Mouse (Mus musculus): ENCODE data around the gene Gm10645.

Gene Gm10645

DNA sequence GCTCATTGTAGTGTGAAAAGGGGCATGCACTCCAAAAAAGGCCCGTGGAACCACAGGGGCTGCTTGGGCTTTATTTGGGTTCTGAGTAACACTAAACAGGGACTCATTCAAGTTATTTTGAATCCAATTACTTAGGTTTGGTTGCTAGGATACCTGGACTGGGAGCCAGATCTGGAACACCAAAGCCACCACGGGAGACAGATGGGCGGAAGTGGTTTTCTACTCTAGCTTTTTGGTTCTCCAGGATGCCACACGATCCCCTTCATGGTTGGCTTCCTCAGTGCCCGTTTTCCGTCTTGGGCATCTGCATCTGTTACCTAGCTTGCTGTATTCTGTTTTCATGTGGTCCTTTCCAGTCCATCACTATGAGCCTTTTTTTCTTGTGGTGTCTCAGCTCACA lies 30.1 kb upstream of the Gm10645 start:
- no peak overlapping the region for H3K4me3 ChIP-seq (replicated peaks; ENCODE audit: low read length)
- H3K27me3 ChIP-seq (ENCODE audit: insufficient read depth, low read length) = no peaks in the 10 kb centered on the region
- H3K4me1 ChIP-seq (replicated peaks; ENCODE audit: low read depth, low read length) = no peaks in the 10 kb centered on the region; the same call in 1 of the 2 replicates
- no peaks in the 10 kb centered on the region for H3K36me3 ChIP-seq (ENCODE audit: insufficient read depth, low read length)
- H3K9me3 ChIP-seq (ENCODE audit: low read length) = no peaks in the 10 kb centered on the region
- TF ChIP-seq NANOG (IDR thresholded peaks at IDR 0.05; ENCODE audit: borderline replicate concordance, low read length) (no peak), CTCF (conservative IDR thresholded peaks at IDR 0.05; ENCODE audit: low read length) (no peak), POU5F1 (IDR thresholded peaks at IDR 0.05; ENCODE audit: borderline replicate concordance, low read length) (no peak)

DNA sequence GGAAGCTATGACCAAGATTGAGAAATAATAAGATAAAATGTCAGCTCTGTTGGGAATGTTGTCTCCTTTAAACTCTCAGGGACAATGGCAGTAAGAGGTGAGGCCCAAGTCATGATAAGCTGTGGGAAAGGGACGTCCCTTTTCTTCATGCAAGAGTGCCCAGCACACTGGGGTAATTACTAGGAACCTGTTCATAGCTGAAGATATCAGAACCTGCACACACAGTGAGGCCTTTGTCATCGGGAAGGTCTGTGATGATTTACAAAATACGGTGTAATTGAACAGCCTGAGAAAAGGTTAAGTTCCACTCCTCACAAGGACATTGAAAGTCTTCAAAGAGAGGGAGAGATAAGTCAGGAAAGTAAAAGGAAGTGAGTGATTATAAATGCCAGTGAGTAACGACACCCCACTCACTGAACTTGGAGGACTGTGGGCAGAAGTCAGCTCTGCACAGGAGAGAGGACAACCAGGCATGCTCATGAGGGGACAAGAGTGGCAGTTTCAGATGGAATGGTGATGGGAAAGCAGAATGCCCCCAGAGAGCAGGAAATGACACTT lies 23.6 kb upstream of the Gm10645 start:
- TF ChIP-seq NANOG (IDR thresholded peaks at IDR 0.05; ENCODE audit: borderline replicate concordance, low read length) (no peak), CTCF (conservative IDR thresholded peaks at IDR 0.05; ENCODE audit: low read length) (no peak), POU5F1 (IDR thresholded peaks at IDR 0.05; ENCODE audit: borderline replicate concordance, low read length) (no peak)
- H3K9me3 ChIP-seq (ENCODE audit: low read length) = no peaks in the 10 kb centered on the region

GRCm38 (mm10) chr8:83187363-83187962 lies 21.5 kb upstream of the Gm10645 start:
- no peak overlapping the region for H3K4me3 ChIP-seq (replicated peaks; ENCODE audit: low read length)
- peaks cover 8% of the 10 kb centered on the region; the same call in 1 of the 2 replicates for H3K4me1 ChIP-seq (replicated peaks; ENCODE audit: low read depth, low read length)
- no peaks in the 10 kb centered on the region for H3K9me3 ChIP-seq (ENCODE audit: low read length)
- H3K27me3 ChIP-seq (ENCODE audit: insufficient read depth, low read length) = no peaks in the 10 kb centered on the region
- no peaks in the 10 kb centered on the region for H3K36me3 ChIP-seq (ENCODE audit: insufficient read depth, low read length)
- TF ChIP-seq POU5F1 (IDR thresholded peaks at IDR 0.05; ENCODE audit: borderline replicate concordance, low read length) (no peak), CTCF (conservative IDR thresholded peaks at IDR 0.05; ENCODE audit: low read length) (no peak), NANOG (IDR thresholded peaks at IDR 0.05; ENCODE audit: borderline replicate concordance, low read length) (no peak)

More for the DNA sequence above, 23.6 kb upstream of the Gm10645 start:
- H3K36me3 ChIP-seq (ENCODE audit: insufficient read depth, low read length) = no peaks in the 10 kb centered on the region
- peaks cover 5% of the 10 kb centered on the region; the same call in 1 of the 2 replicates for H3K4me1 ChIP-seq (replicated peaks; ENCODE audit: low read depth, low read length)
- no peaks in the 10 kb centered on the region for H3K27me3 ChIP-seq (ENCODE audit: insufficient read depth, low read length)
- H3K4me3 ChIP-seq (replicated peaks; ENCODE audit: low read length) = no peak overlapping the region

DNA sequence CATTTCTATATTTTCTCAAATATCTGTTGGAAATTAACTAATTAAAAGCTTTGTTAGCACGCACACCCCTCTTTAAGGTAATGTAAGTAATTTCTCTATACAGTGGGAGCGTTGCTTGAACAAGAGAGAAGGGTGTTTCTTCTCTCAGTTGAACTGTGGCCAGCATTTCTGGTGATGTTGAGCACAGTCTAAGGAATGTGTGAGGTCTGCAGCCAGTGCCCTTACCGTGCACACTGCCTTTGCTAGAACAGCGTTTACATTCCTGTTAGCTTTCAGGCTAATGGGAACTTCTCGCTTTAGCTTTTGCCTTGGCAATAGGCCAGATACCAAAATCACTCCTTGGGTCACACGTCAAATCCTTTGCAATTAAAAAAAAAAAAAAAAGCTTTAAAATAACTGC lies 20.4 kb upstream of the Gm10645 start:
- Histone ChIP-seq H3K36me3 (ENCODE audit: insufficient read depth, low read length) (peaks cover under 1% of the 10 kb centered on the region; the same call in 1 of the 2 replicates), H3K9me3 (ENCODE audit: low read length) (no peaks in the 10 kb centered on the region), H3K4me1 (replicated peaks; ENCODE audit: low read depth, low read length) (peaks cover 8% of the 10 kb centered on the region; the same call in 1 of the 2 replicates), H3K27me3 (ENCODE audit: insufficient read depth, low read length) (no peaks in the 10 kb centered on the region), H3K4me3 (replicated peaks; ENCODE audit: low read length) (no peak overlapping the region)
- TF ChIP-seq NANOG (IDR thresholded peaks at IDR 0.05; ENCODE audit: borderline replicate concordance, low read length) (no peak), POU5F1 (IDR thresholded peaks at IDR 0.05; ENCODE audit: borderline replicate concordance, low read length) (no peak), CTCF (conservative IDR thresholded peaks at IDR 0.05; ENCODE audit: low read length) (no peak)

GRCm38 (mm10) chr8:83182784-83183183 lies 16.8 kb upstream of the Gm10645 start:
- Histone ChIP-seq H3K9me3 (ENCODE audit: low read length) (no peaks in the 10 kb centered on the region), H3K4me1 (replicated peaks; ENCODE audit: low read depth, low read length) (peaks cover 13% of the 10 kb centered on the region), H3K36me3 (ENCODE audit: insufficient read depth, low read length) (peaks cover 11% of the 10 kb centered on the region), H3K4me3 (replicated peaks; ENCODE audit: low read length) (no peak overlapping the region), H3K27me3 (ENCODE audit: insufficient read depth, low read length) (no peaks in the 10 kb centered on the region)
- TF ChIP-seq POU5F1 (IDR thresholded peaks at IDR 0.05; ENCODE audit: borderline replicate concordance, low read length) (no peak), NANOG (IDR thresholded peaks at IDR 0.05; ENCODE audit: borderline replicate concordance, low read length) (no peak), CTCF (conservative IDR thresholded peaks at IDR 0.05; ENCODE audit: low read length) (no peak)

DNA sequence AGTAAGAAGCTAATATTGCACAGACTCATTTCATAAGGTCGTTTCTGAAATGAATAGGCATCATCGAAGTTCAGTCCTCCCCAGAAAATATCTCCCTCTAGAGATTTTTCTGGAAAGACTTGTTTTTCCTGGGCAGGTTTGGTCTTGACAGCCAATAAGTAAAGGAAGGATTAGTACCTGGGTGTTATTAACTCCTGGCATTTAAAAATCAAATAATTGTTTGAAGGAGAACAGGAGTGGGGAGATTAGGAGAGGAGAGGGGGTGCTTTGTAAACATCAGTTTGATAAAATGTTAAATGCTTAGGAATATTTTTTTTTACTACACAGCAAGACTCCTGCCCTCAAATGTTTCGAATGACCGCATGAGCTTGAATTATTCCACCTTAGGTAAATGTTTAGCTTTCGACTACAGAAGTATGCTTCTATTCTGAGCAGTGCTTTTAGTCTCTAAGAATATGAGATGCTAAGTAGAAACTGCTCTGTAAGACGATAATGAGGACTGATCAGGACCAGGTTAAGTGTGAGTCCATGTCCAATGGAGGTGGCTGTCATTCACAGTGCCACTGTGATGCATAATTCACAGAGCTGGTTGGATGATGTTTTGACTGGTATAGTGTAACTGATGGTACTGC lies 16.0 kb upstream of the Gm10645 start:
- no peaks in the 10 kb centered on the region for H3K27me3 ChIP-seq (ENCODE audit: insufficient read depth, low read length)
- H3K36me3 ChIP-seq (ENCODE audit: insufficient read depth, low read length) = peaks cover 11% of the 10 kb centered on the region
- no peak overlapping the region for H3K4me3 ChIP-seq (replicated peaks; ENCODE audit: low read length)
- TF ChIP-seq POU5F1 (IDR thresholded peaks at IDR 0.05; ENCODE audit: borderline replicate concordance, low read length) (no peak), CTCF (conservative IDR thresholded peaks at IDR 0.05; ENCODE audit: low read length) (no peak), NANOG (IDR thresholded peaks at IDR 0.05; ENCODE audit: borderline replicate concordance, low read length) (no peak)
- peaks cover 10% of the 10 kb centered on the region for H3K4me1 ChIP-seq (replicated peaks; ENCODE audit: low read depth, low read length)
- H3K9me3 ChIP-seq (ENCODE audit: low read length) = no peaks in the 10 kb centered on the region

DNA sequence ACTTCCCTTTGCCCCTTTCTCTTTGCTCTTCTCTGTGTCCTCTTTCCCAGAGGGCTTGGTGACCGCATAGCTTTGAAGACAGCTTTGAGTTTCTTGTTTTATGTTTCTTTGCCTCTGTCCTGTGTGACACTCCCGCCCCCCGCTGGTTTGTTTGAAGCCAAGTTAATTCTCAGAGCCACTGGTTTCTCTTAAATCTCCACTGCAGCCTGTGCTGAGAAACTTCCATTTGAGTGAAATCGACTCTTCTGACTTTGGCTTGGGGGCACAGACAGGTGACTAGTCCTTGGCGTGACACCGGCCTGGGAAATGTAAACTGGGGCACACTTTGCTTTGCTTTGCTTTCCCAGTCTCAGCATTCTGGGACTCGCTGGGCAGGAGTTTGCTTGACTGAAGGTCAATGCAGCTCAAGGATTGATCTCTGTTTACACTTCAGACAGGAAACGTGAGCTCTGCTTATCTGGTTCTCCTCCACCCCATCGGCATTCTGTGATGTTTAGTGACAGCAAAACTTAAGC lies 12.3 kb upstream of the Gm10645 start:
- H3K4me1 ChIP-seq (replicated peaks; ENCODE audit: low read depth, low read length) = peaks cover 8% of the 10 kb centered on the region
- no peak overlapping the region for H3K4me3 ChIP-seq (replicated peaks; ENCODE audit: low read length)
- TF ChIP-seq NANOG (IDR thresholded peaks at IDR 0.05; ENCODE audit: borderline replicate concordance, low read length) = no peak
- no peak for TF ChIP-seq POU5F1 (IDR thresholded peaks at IDR 0.05; ENCODE audit: borderline replicate concordance, low read length)
- TF ChIP-seq CTCF (conservative IDR thresholded peaks at IDR 0.05; ENCODE audit: low read length) = no peak
- H3K27me3 ChIP-seq (ENCODE audit: insufficient read depth, low read length) = no peaks in the 10 kb centered on the region
- H3K36me3 ChIP-seq (ENCODE audit: insufficient read depth, low read length) = peaks cover 11% of the 10 kb centered on the region
- no peaks in the 10 kb centered on the region for H3K9me3 ChIP-seq (ENCODE audit: low read length)

DNA sequence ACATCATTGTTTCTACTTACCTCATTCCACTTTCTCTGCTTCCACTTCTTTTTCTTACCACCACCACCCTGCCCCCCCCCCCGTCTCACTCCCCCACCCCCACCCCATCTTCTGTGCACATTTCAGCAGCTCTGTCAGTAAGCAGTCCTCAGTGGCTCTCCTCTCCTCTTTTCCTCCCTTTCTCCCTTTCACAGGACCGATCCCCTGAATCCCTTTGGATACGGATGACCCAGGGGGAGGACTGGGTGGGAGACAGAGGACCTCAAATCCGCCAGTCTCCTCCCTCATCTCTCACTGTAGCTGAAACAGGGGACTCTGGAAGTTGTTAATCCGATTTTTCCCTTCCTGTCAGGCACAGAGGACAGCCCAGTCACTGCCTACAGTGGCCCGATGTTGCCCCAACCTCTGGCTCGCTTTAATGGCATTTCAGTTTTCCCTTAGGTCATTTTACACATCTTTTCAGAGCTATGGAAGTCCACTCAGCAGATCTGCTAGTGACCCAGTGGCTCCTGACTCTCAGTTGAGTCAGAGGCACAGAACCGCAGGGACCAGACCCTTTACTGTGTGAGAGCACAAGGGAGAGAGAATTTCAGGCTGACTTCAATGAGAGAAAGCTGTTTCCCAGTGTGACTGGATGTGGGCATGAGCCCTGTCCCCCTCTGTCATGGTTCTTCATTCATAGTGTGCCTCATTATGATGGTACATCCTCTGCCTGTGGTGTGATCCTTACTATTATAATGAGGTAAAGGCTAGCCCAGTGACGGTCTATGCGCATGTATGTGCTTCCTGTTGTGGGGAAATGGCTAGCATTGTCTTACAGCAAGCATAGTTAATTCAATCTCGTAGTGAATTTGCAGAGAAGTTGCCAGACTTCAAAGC lies 11.6 kb upstream of the Gm10645 start:
- Histone ChIP-seq H3K36me3 (ENCODE audit: insufficient read depth, low read length) (peaks cover 11% of the 10 kb centered on the region), H3K4me3 (replicated peaks; ENCODE audit: low read length) (no peak overlapping the region)

More for the DNA sequence above, 11.6 kb upstream of the Gm10645 start:
- H3K27me3 ChIP-seq (ENCODE audit: insufficient read depth, low read length) = no peaks in the 10 kb centered on the region
- H3K4me1 ChIP-seq (replicated peaks; ENCODE audit: low read depth, low read length) = peaks cover 5% of the 10 kb centered on the region
- TF ChIP-seq POU5F1 (IDR thresholded peaks at IDR 0.05; ENCODE audit: borderline replicate concordance, low read length) (no peak), CTCF (conservative IDR thresholded peaks at IDR 0.05; ENCODE audit: low read length) (no peak), NANOG (IDR thresholded peaks at IDR 0.05; ENCODE audit: borderline replicate concordance, low read length) (no peak)
- H3K9me3 ChIP-seq (ENCODE audit: low read length) = no peaks in the 10 kb centered on the region
